Mouse (Mus musculus) stomach, postnatal 0 days (tissue): ENCODE data around the gene Cdh4. TPM values are rescaled to one million over a fixed set of nuclear protein-coding genes. Genes with fewer than 3 reads are reported as not detected.

Source experiments
- ATAC-seq: fragments of 200-750 bp; cut with Nextera tagmentation; 2 replicates; pipeline ENCODE4 v1.8.0; 2017; ENCODE audit not compliant: low FRiP score, low TSS enrichment
- DNase-seq: peaks from one replicate; pipeline ENCODE4 v3.0.0-alpha.2; 2016; ENCODE audit warnings: low spot score
- H3K27ac ChIP-seq: fragments of 300-500 bp; sonication (generic); replicated peaks from 2 replicates; pipeline ENCODE4 v1.5.1; 2014; ENCODE audit warnings: mild to moderate bottlenecking, control low read depth
- H3K27me3 ChIP-seq: fragments of 300-500 bp; sonication (generic); 2 replicates; pipeline ENCODE4 v1.6.1; 2014; ENCODE audit warnings: low read length; ENCODE audit not compliant: control insufficient read depth, insufficient read depth
- H3K36me3 ChIP-seq: fragments of 300-500 bp; sonication (generic); 2 replicates; pipeline ENCODE4 v1.6.1; 2014; ENCODE audit warnings: low read length, mixed read lengths; ENCODE audit not compliant: control insufficient read depth, insufficient read depth
- H3K4me1 ChIP-seq: fragments of 300-500 bp; sonication (generic); replicated peaks from 2 replicates; pipeline ENCODE4 v1.6.1; 2014; ENCODE audit warnings: antibody characterized with exemption; ENCODE audit not compliant: control insufficient read depth, insufficient read depth
- H3K4me2 ChIP-seq: fragments of 300-500 bp; sonication (generic); replicated peaks from 2 replicates; pipeline ENCODE4 v1.6.1; 2014; ENCODE audit warnings: low read depth, mild to moderate bottlenecking, control low read depth, moderate library complexity
- H3K4me3 ChIP-seq: fragments of 300-500 bp; sonication (generic); 2 replicates; pipeline ENCODE4 v1.5.1; 2014; ENCODE audit warnings: low read depth, low read length, control low read depth
- H3K9ac ChIP-seq: fragments of 300-500 bp; sonication (generic); 2 replicates; pipeline ENCODE4 v1.6.1; 2014; ENCODE audit warnings: mild to moderate bottlenecking, low read length, control low read depth, mixed read lengths
- H3K9me3 ChIP-seq: fragments of 300-500 bp; sonication (generic); 2 replicates; pipeline ENCODE4 v1.6.1; 2016; ENCODE audit warnings: low read length; ENCODE audit not compliant: control insufficient read depth
- CTCF ChIP-seq: IDR thresholded peaks from 2 replicates; pipeline ENCODE4 v1.5.1; 2016; ENCODE audit warnings: antibody characterized with exemption, low read depth, mild to moderate bottlenecking, moderate library complexity
- EP300 ChIP-seq: optimal IDR thresholded peaks from 2 replicates; pipeline ENCODE3; 2016; ENCODE audit warnings: antibody characterized with exemption
- WGBS: fragments of 180-500 bp; shearing (Covaris S2); extraction: QIAGEN DNeasy Blood & Tissue Kit; methylation state at CpG from one replicate; pipeline ENCODE4 v1.1.7; 2014; 5-methylcytosine and 5-hydroxymethylcytosine counted together
- polyA plus RNA-seq: library from polyadenylated mRNA; unstranded; fragments of >200 nt; fragmentation: Nextera tagmentation; extraction: Ambion mirVana; gene quantifications from 2 replicates; pipeline ENCODE4 v1.2.1, GENCODE M21; 2015

Gene Cdh4
- polyA plus RNA-seq, 1 experiment from 2014 or later: 3.1 TPM

GRCm38 (mm10) chr2:179916877-179917673, 474.8 kb downstream of the Cdh4 start:
- Histone ChIP-seq H3K27ac (no peak overlapping the region), H3K4me3 (no peak overlapping the region), H3K4me1 (no peaks in the 10 kb centered on the region), H3K36me3 (peaks cover 29% of the 10 kb centered on the region), H3K27me3 (no peaks in the 10 kb centered on the region), H3K9me3 (no peaks in the 10 kb centered on the region), H3K4me2 (no peak overlapping the region), H3K9ac (no peak overlapping the region)
- 26% methylated on average over 4 of the region's 5 CpGs for WGBS
- ATAC-seq: peak; percentile 80
- peak; percentile 81 for DNase-seq
- TF ChIP-seq CTCF (peak; percentile 91), EP300 (no peak)

GRCm38 (mm10) chr2:179920042-179920441, 477.8 kb downstream of the Cdh4 start:
- no peak overlapping the region for H3K27ac ChIP-seq
- H3K27me3 ChIP-seq: no peaks in the 10 kb centered on the region
- no peak overlapping the region for H3K9ac ChIP-seq
- no peak overlapping the region for H3K4me3 ChIP-seq
- H3K36me3 ChIP-seq: peaks cover 27% of the 10 kb centered on the region
- 53% methylated on average over 4 of the region's 4 CpGs for WGBS
- H3K4me2 ChIP-seq: no peak overlapping the region
- ATAC-seq: no peak
- no peak for DNase-seq
- TF ChIP-seq EP300: no peak
- no peak for TF ChIP-seq CTCF
- H3K4me1 ChIP-seq: no peaks in the 10 kb centered on the region
- H3K9me3 ChIP-seq: no peaks in the 10 kb centered on the region

GRCm38 (mm10) chr2:179921021-179921653, 478.9 kb downstream of the Cdh4 start:
- peaks cover 24% of the 10 kb centered on the region for H3K36me3 ChIP-seq
- WGBS: 96% methylated on average over 8 of the region's 8 CpGs
- H3K27ac ChIP-seq: no peak overlapping the region
- H3K9ac ChIP-seq: no peak overlapping the region
- TF ChIP-seq CTCF (peak; percentile 39), EP300 (no peak)
- no peaks in the 10 kb centered on the region for H3K9me3 ChIP-seq
- no peaks in the 10 kb centered on the region for H3K27me3 ChIP-seq
- ATAC-seq (no peak), DNase-seq (no peak)
- no peaks in the 10 kb centered on the region for H3K4me1 ChIP-seq
- no peak overlapping the region for H3K4me2 ChIP-seq
- H3K4me3 ChIP-seq: no peak overlapping the region

- Histone ChIP-seq H3K36me3 (peaks cover 22% of the 10 kb centered on the region), H3K27ac (no peak overlapping the region)
Observed at GRCm38 (mm10) chr2:179924038-179924437, 481.8 kb downstream of the Cdh4 start.

GRCm38 (mm10) chr2:179929166-179929565, 486.9 kb downstream of the Cdh4 start:
- Histone ChIP-seq H3K4me1 (no peaks in the 10 kb centered on the region), H3K9ac (no peak overlapping the region), H3K27me3 (no peaks in the 10 kb centered on the region), H3K27ac (no peak overlapping the region), H3K4me2 (no peak overlapping the region), H3K4me3 (no peak overlapping the region), H3K9me3 (no peaks in the 10 kb centered on the region), H3K36me3 (peaks cover 7% of the 10 kb centered on the region)
- DNase-seq (no peak), ATAC-seq (no peak)
- 87% methylated on average over 13 of the region's 13 CpGs for WGBS
- no peak for TF ChIP-seq EP300
- TF ChIP-seq CTCF: no peak

More at GRCm38 (mm10) chr2:179924038-179924437, 481.8 kb downstream of the Cdh4 start:
- no peaks in the 10 kb centered on the region for H3K27me3 ChIP-seq
- H3K9me3 ChIP-seq: no peaks in the 10 kb centered on the region
- H3K4me2 ChIP-seq: no peak overlapping the region
- ATAC-seq (no peak), DNase-seq (no peak)
- H3K9ac ChIP-seq: no peak overlapping the region
- TF ChIP-seq CTCF (no peak), EP300 (no peak)
- H3K4me1 ChIP-seq: no peaks in the 10 kb centered on the region
- H3K4me3 ChIP-seq: no peak overlapping the region
- WGBS: 91% methylated on average over 6 of the region's 6 CpGs

- Histone ChIP-seq H3K4me3 (no peak overlapping the region), H3K27ac (no peak overlapping the region), H3K4me2 (no peak overlapping the region), H3K9ac (no peak overlapping the region), H3K4me1 (no peaks in the 10 kb centered on the region), H3K36me3 (peaks cover 7% of the 10 kb centered on the region), H3K27me3 (no peaks in the 10 kb centered on the region), H3K9me3 (no peaks in the 10 kb centered on the region)
- 88% methylated on average over 16 of the region's 16 CpGs for WGBS
- DNase-seq: no peak
- TF ChIP-seq EP300 (no peak), CTCF (no peak)
- ATAC-seq: no peak
Observed at GRCm38 (mm10) chr2:179931741-179932140, 489.5 kb downstream of the Cdh4 start.
